Mouse (Mus musculus) left cerebral cortex, adult 18-20 months (tissue): ENCODE results near the gene Arhgap32. TPM values are rescaled to one million over a fixed set of nuclear protein-coding genes. Genes with fewer than 3 reads are reported as not detected.

Experiments used
- DNase-seq, 2 experiments: peaks; one replicate each; pipeline ENCODE4 v3.0.0; 2021 to 2022; ENCODE audit warnings: low spot score in 2 of 2, mixed read lengths in 1 of 2
- total RNA-seq, 2 experiments: library from RNA; stranded (reverse); gene quantifications; 2 replicates each; pipeline ENCODE4 v1.2.3; 2021

Arhgap32 gene
- total RNA-seq, 2 experiments from 2014 or later: 434 to 457 TPM

- DNase-seq: no peak
These were observed 130.3 kb downstream of the Arhgap32 start for GRCm38 (mm10) chr9:32246123-32246716.

- DNase-seq: no peak
These were observed 134.6 kb downstream of the Arhgap32 start for GRCm38 (mm10) chr9:32250486-32250885.

GRCm38 (mm10) chr9:32253721-32254120 is 137.8 kb downstream of the Arhgap32 start:
- no peak for DNase-seq

GRCm38 (mm10) chr9:32257365-32257764 is 141.4 kb downstream of the Arhgap32 start:
- DNase-seq: no peak

- DNase-seq: no peak
These were observed 141.9 kb downstream of the Arhgap32 start for GRCm38 (mm10) chr9:32257882-32258281.

GRCm38 (mm10) chr9:32271896-32272444 is 156.0 kb downstream of the Arhgap32 start:
- DNase-seq: peak; percentile 71 to 75

GRCm38 (mm10) chr9:32278052-32278451 is 162.1 kb downstream of the Arhgap32 start:
- DNase-seq: no peak

GRCm38 (mm10) chr9:32279789-32280188 is 163.9 kb downstream of the Arhgap32 start:
- no peak for DNase-seq

- no peak for DNase-seq
These were observed 164.5 kb downstream of the Arhgap32 start for GRCm38 (mm10) chr9:32280456-32280855.

GRCm38 (mm10) chr9:32283591-32283990 is 167.7 kb downstream of the Arhgap32 start:
- DNase-seq: no peak

GRCm38 (mm10) chr9:32291618-32292017 is 175.7 kb downstream of the Arhgap32 start:
- DNase-seq: no peak

- DNase-seq: no peak
These were observed 176.8 kb downstream of the Arhgap32 start for GRCm38 (mm10) chr9:32292686-32293085.

- no peak for DNase-seq
These were observed 179.3 kb downstream of the Arhgap32 start for GRCm38 (mm10) chr9:32295061-32295800.

- DNase-seq: no peak
These were observed 186.7 kb downstream of the Arhgap32 start for GRCm38 (mm10) chr9:32302501-32303150.

- peak in 1 of 2 experiments; percentile 4 for DNase-seq
These were observed 195.8 kb downstream of the Arhgap32 start for GRCm38 (mm10) chr9:32311786-32312185.

GRCm38 (mm10) chr9:32312208-32312607 is 196.3 kb downstream of the Arhgap32 start:
- no peak for DNase-seq

GRCm38 (mm10) chr9:32314071-32314470 is 198.1 kb downstream of the Arhgap32 start:
- DNase-seq: no peak

GRCm38 (mm10) chr9:32315999-32316398 is 200.1 kb downstream of the Arhgap32 start:
- DNase-seq: no peak
